Mouse (Mus musculus) C2C12 (cell line): ENCODE results near the gene Calb2.

Experiments
- CEBPB ChIP-seq: IDR thresholded peaks from one replicate; pipeline ENCODE4 v1.6.1; 2011; ENCODE audit warnings: low read depth, mild to moderate bottlenecking, control low read depth, moderate library complexity
- CTCF ChIP-seq: IDR thresholded peaks from one replicate; pipeline ENCODE4 v1.5.1; 2011; ENCODE audit not compliant: control insufficient read depth, insufficient read depth, insufficient read length
- MYOG ChIP-seq: IDR thresholded peaks from one replicate; pipeline ENCODE4 v1.6.1; 2011; ENCODE audit not compliant: control insufficient read depth, insufficient read length; ENCODE audit errors: extremely low read depth
- USF1 ChIP-seq: IDR thresholded peaks from one replicate; pipeline ENCODE4 v1.6.1; 2011; ENCODE audit warnings: low read depth, mild to moderate bottlenecking, control low read depth, moderate library complexity

- TF ChIP-seq CTCF, result no peak
- no peak for TF ChIP-seq MYOG
- TF ChIP-seq USF1, result peak; percentile 31
- TF ChIP-seq CEBPB, result no peak
Observed at GRCm38 (mm10) chr8:110152951-110153350, 15.1 kb downstream of the Calb2 start.
